Mouse (Mus musculus): ENCODE measurements around the gene Nagk.

The Nagk gene

GRCm38 (mm10) chr6:83794760-83795296 lies at the start of gene Nagk:
TSS of gene Nagk (plus strand) at chr6:83794982.
- peaks cover 6% of the 10 kb centered on the region; the same call in 1 of the 2 replicates for H3K27me3 ChIP-seq (ENCODE audit: insufficient read depth, low read length)
- TF ChIP-seq NANOG (IDR thresholded peaks at IDR 0.05; ENCODE audit: borderline replicate concordance, low read length) (no peak), POU5F1 (IDR thresholded peaks at IDR 0.05; ENCODE audit: borderline replicate concordance, low read length) (no peak), CTCF (conservative IDR thresholded peaks at IDR 0.05; ENCODE audit: low read length) (no peak)
- H3K4me1 ChIP-seq (replicated peaks; ENCODE audit: low read depth, low read length): peaks cover 29% of the 10 kb centered on the region
- H3K4me3 ChIP-seq (replicated peaks; ENCODE audit: low read length): peak within 1 kb of the TSS; percentile 93
- H3K9me3 ChIP-seq (ENCODE audit: low read length): no peaks in the 10 kb centered on the region
- H3K36me3 ChIP-seq (ENCODE audit: insufficient read depth, low read length): peaks cover 26% of the 10 kb centered on the region

- Histone ChIP-seq H3K4me1 (replicated peaks; ENCODE audit: low read depth, low read length) (peaks cover 37% of the 10 kb centered on the region), H3K36me3 (ENCODE audit: insufficient read depth, low read length) (no peaks in the 10 kb centered on the region), H3K9me3 (ENCODE audit: low read length) (peaks cover 8% of the 10 kb centered on the region; the same call in 1 of the 2 replicates), H3K4me3 (replicated peaks; ENCODE audit: low read length) (no peak overlapping the region), H3K27me3 (ENCODE audit: insufficient read depth, low read length) (peaks cover 50% of the 10 kb centered on the region)
- TF ChIP-seq POU5F1 (IDR thresholded peaks at IDR 0.05; ENCODE audit: borderline replicate concordance, low read length): no peak
- TF ChIP-seq CTCF (conservative IDR thresholded peaks at IDR 0.05; ENCODE audit: low read length): no peak
- TF ChIP-seq NANOG (IDR thresholded peaks at IDR 0.05; ENCODE audit: borderline replicate concordance, low read length): no peak
Measured at GRCm38 (mm10) chr6:83745466-83745865, 49.3 kb upstream of the Nagk start.

GRCm38 (mm10) chr6:83749286-83749685 lies 45.5 kb upstream of the Nagk start:
- Histone ChIP-seq H3K36me3 (ENCODE audit: insufficient read depth, low read length) (no peaks in the 10 kb centered on the region), H3K4me1 (replicated peaks; ENCODE audit: low read depth, low read length) (peaks cover 22% of the 10 kb centered on the region), H3K9me3 (ENCODE audit: low read length) (no peaks in the 10 kb centered on the region), H3K27me3 (ENCODE audit: insufficient read depth, low read length) (peaks cover 76% of the 10 kb centered on the region), H3K4me3 (replicated peaks; ENCODE audit: low read length) (no peak overlapping the region)
- TF ChIP-seq POU5F1 (IDR thresholded peaks at IDR 0.05; ENCODE audit: borderline replicate concordance, low read length) (no peak), NANOG (IDR thresholded peaks at IDR 0.05; ENCODE audit: borderline replicate concordance, low read length) (no peak)

- 0 out of 2 replicates have a peak overlapping the region, but pooled peaks have one; percentile 11 for H3K4me3 ChIP-seq (replicated peaks; ENCODE audit: low read length)
- no peaks in the 10 kb centered on the region for H3K9me3 ChIP-seq (ENCODE audit: low read length)
- peak; percentile 71 for TF ChIP-seq CTCF (conservative IDR thresholded peaks at IDR 0.05; ENCODE audit: low read length)
- no peak for TF ChIP-seq NANOG (IDR thresholded peaks at IDR 0.05; ENCODE audit: borderline replicate concordance, low read length)
- peaks cover 82% of the 10 kb centered on the region for H3K27me3 ChIP-seq (ENCODE audit: insufficient read depth, low read length)
- H3K4me1 ChIP-seq (replicated peaks; ENCODE audit: low read depth, low read length): peaks cover 14% of the 10 kb centered on the region
- H3K36me3 ChIP-seq (ENCODE audit: insufficient read depth, low read length): no peaks in the 10 kb centered on the region
Measured at GRCm38 (mm10) chr6:83750171-83750684, 44.6 kb upstream of the Nagk start.

GRCm38 (mm10) chr6:83756051-83756450 lies 38.7 kb upstream of the Nagk start:
- Histone ChIP-seq H3K27me3 (ENCODE audit: insufficient read depth, low read length) (peaks cover 89% of the 10 kb centered on the region), H3K4me3 (replicated peaks; ENCODE audit: low read length) (no peak overlapping the region), H3K4me1 (replicated peaks; ENCODE audit: low read depth, low read length) (peaks cover 8% of the 10 kb centered on the region), H3K9me3 (ENCODE audit: low read length) (no peaks in the 10 kb centered on the region), H3K36me3 (ENCODE audit: insufficient read depth, low read length) (no peaks in the 10 kb centered on the region)
- no peak for TF ChIP-seq CTCF (conservative IDR thresholded peaks at IDR 0.05; ENCODE audit: low read length)
- no peak for TF ChIP-seq POU5F1 (IDR thresholded peaks at IDR 0.05; ENCODE audit: borderline replicate concordance, low read length)
- TF ChIP-seq NANOG (IDR thresholded peaks at IDR 0.05; ENCODE audit: borderline replicate concordance, low read length): no peak

GRCm38 (mm10) chr6:83762344-83762743 lies 32.4 kb upstream of the Nagk start, which contains the start of gene Ankrd53:
TSS of gene Ankrd53 (plus strand) at chr6:83762644.
- TF ChIP-seq POU5F1 (IDR thresholded peaks at IDR 0.05; ENCODE audit: borderline replicate concordance, low read length) (no peak), NANOG (IDR thresholded peaks at IDR 0.05; ENCODE audit: borderline replicate concordance, low read length) (no peak), CTCF (conservative IDR thresholded peaks at IDR 0.05; ENCODE audit: low read length) (no peak)
- peaks cover 31% of the 10 kb centered on the region for H3K4me1 ChIP-seq (replicated peaks; ENCODE audit: low read depth, low read length)
- no peaks in the 10 kb centered on the region for H3K9me3 ChIP-seq (ENCODE audit: low read length)
- peaks cover 85% of the 10 kb centered on the region for H3K27me3 ChIP-seq (ENCODE audit: insufficient read depth, low read length)
- H3K4me3 ChIP-seq (replicated peaks; ENCODE audit: low read length): peak within 1 kb of the TSS; percentile 60
- no peaks in the 10 kb centered on the region for H3K36me3 ChIP-seq (ENCODE audit: insufficient read depth, low read length)

- no peak for TF ChIP-seq POU5F1 (IDR thresholded peaks at IDR 0.05; ENCODE audit: borderline replicate concordance, low read length)
- no peak for TF ChIP-seq NANOG (IDR thresholded peaks at IDR 0.05; ENCODE audit: borderline replicate concordance, low read length)
- no peak for TF ChIP-seq CTCF (conservative IDR thresholded peaks at IDR 0.05; ENCODE audit: low read length)
- Histone ChIP-seq H3K36me3 (ENCODE audit: insufficient read depth, low read length) (0 out of 2 replicates have a peak, but pooled peaks cover 2% of the 10 kb centered on the region), H3K27me3 (ENCODE audit: insufficient read depth, low read length) (peaks cover 79% of the 10 kb centered on the region), H3K4me3 (replicated peaks; ENCODE audit: low read length) (peak overlapping the region; percentile 60), H3K9me3 (ENCODE audit: low read length) (no peaks in the 10 kb centered on the region), H3K4me1 (replicated peaks; ENCODE audit: low read depth, low read length) (peaks cover 28% of the 10 kb centered on the region)
Measured at GRCm38 (mm10) chr6:83762880-83763431, 31.8 kb upstream of the Nagk start.

- Histone ChIP-seq H3K4me3 (replicated peaks; ENCODE audit: low read length) (no peak overlapping the region), H3K9me3 (ENCODE audit: low read length) (no peaks in the 10 kb centered on the region), H3K4me1 (replicated peaks; ENCODE audit: low read depth, low read length) (peaks cover 30% of the 10 kb centered on the region), H3K27me3 (ENCODE audit: insufficient read depth, low read length) (peaks cover 45% of the 10 kb centered on the region), H3K36me3 (ENCODE audit: insufficient read depth, low read length) (peaks cover 42% of the 10 kb centered on the region)
- TF ChIP-seq NANOG (IDR thresholded peaks at IDR 0.05; ENCODE audit: borderline replicate concordance, low read length) (no peak), POU5F1 (IDR thresholded peaks at IDR 0.05; ENCODE audit: borderline replicate concordance, low read length) (no peak), CTCF (conservative IDR thresholded peaks at IDR 0.05; ENCODE audit: low read length) (no peak)
Measured at GRCm38 (mm10) chr6:83766982-83767381, 27.8 kb upstream of the Nagk start.
